Mouse (Mus musculus): Measurements from ENCODE around the gene Slc17a2. TPM values are rescaled to one million over a fixed set of nuclear protein-coding genes. Genes with fewer than 3 reads are reported as not detected.
"Not testable (repeated sequence)": the region's sequence is repeated elsewhere in the genome, so short reads cannot be mapped to it uniquely, and the experiment has no call there.

Gene Slc17a2
- total and polyA plus RNA-seq, 2 experiments from 2014 or later = 0.10 TPM; not detected in 1

GRCm38 (mm10) chr13:23765172-23765513, 41.6 kb upstream of the Slc17a2 start:
- WGBS = 84% methylated on average over 1 of the region's 1 CpGs
- no peaks in the 10 kb centered on the region for H3K9me3 ChIP-seq (ENCODE audit: low read length)
- H3K4me3 ChIP-seq (ENCODE audit: low read length) = no peak overlapping the region
- no peak overlapping the region for H3K4me2 ChIP-seq (ENCODE audit: low read depth, low read length)
- no peaks in the 10 kb centered on the region for H3K27me3 ChIP-seq (ENCODE audit: insufficient read depth, low read length)
- no peak overlapping the region for H3K27ac ChIP-seq
- H3K9ac ChIP-seq (replicated peaks; ENCODE audit: low read length) = no peak overlapping the region
- peaks cover 6% of the 10 kb centered on the region for H3K4me1 ChIP-seq (ENCODE audit: insufficient read depth, low read length)
- TF ChIP-seq CTCF (IDR thresholded peaks at IDR 0.05; ENCODE audit: low read depth) = no peak
- ATAC-seq (no peak), DNase-seq (ENCODE audit: low spot score) (no peak)
- no peaks in the 10 kb centered on the region for H3K36me3 ChIP-seq (ENCODE audit: insufficient read depth, low read length)

- Histone ChIP-seq H3K4me3 (ENCODE audit: low read length) (no peak overlapping the region), H3K9ac (replicated peaks; ENCODE audit: low read length) (no peak overlapping the region), H3K4me2 (ENCODE audit: low read depth, low read length) (no peak overlapping the region), H3K36me3 (ENCODE audit: insufficient read depth, low read length) (no peaks in the 10 kb centered on the region), H3K27me3 (ENCODE audit: insufficient read depth, low read length) (no peaks in the 10 kb centered on the region), H3K27ac (no peak overlapping the region), H3K4me1 (ENCODE audit: insufficient read depth, low read length) (peaks cover 6% of the 10 kb centered on the region), H3K9me3 (ENCODE audit: low read length) (no peaks in the 10 kb centered on the region)
- DNase-seq (ENCODE audit: low spot score) = no peak
- no peak for TF ChIP-seq CTCF (IDR thresholded peaks at IDR 0.05; ENCODE audit: low read depth)
- no peak for ATAC-seq
These were observed 40.0 kb upstream of the Slc17a2 start for GRCm38 (mm10) chr13:23766772-23767171.

GRCm38 (mm10) chr13:23768834-23769397, 37.9 kb upstream of the Slc17a2 start:
- no peak overlapping the region for H3K27ac ChIP-seq
- WGBS = 60% methylated on average over 5 of the region's 5 CpGs

GRCm38 (mm10) chr13:23769613-23770012, 37.2 kb upstream of the Slc17a2 start, which contains the start of gene Trim38:
Gene Trim38 (plus strand): TSS chr13:23769913.
- 94% methylated on average over 2 of the region's 2 CpGs for WGBS
- not testable (repeated sequence) for H3K4me3 ChIP-seq (ENCODE audit: low read length); ATAC-seq; H3K4me1 ChIP-seq (ENCODE audit: insufficient read depth, low read length); H3K27me3 ChIP-seq (ENCODE audit: insufficient read depth, low read length); H3K9ac ChIP-seq (replicated peaks; ENCODE audit: low read length); H3K9me3 ChIP-seq (ENCODE audit: low read length); H3K27ac ChIP-seq; H3K36me3 ChIP-seq (ENCODE audit: insufficient read depth, low read length); H3K4me2 ChIP-seq (ENCODE audit: low read depth, low read length); DNase-seq (ENCODE audit: low spot score)

More at GRCm38 (mm10) chr13:23768834-23769397, 37.9 kb upstream of the Slc17a2 start:
- Histone ChIP-seq H3K36me3 (ENCODE audit: insufficient read depth, low read length) (no peaks in the 10 kb centered on the region), H3K9ac (replicated peaks; ENCODE audit: low read length) (no peak overlapping the region), H3K4me3 (ENCODE audit: low read length) (no peak overlapping the region), H3K27me3 (ENCODE audit: insufficient read depth, low read length) (no peaks in the 10 kb centered on the region), H3K4me2 (ENCODE audit: low read depth, low read length) (no peak overlapping the region), H3K4me1 (ENCODE audit: insufficient read depth, low read length) (peaks cover 12% of the 10 kb centered on the region), H3K9me3 (ENCODE audit: low read length) (no peaks in the 10 kb centered on the region)
- ATAC-seq = no peak
- DNase-seq (ENCODE audit: low spot score) = no peak
- TF ChIP-seq CTCF (IDR thresholded peaks at IDR 0.05; ENCODE audit: low read depth) = no peak

GRCm38 (mm10) chr13:23772561-23773313, 34.1 kb upstream of the Slc17a2 start:
- Histone ChIP-seq H3K27ac (no peak overlapping the region), H3K36me3 (ENCODE audit: insufficient read depth, low read length) (no peaks in the 10 kb centered on the region), H3K4me1 (ENCODE audit: insufficient read depth, low read length) (peaks cover 6% of the 10 kb centered on the region; the same call in 1 of the 2 replicates), H3K4me3 (ENCODE audit: low read length) (peak overlapping the region; percentile 8; the same call in 1 of the 2 replicates), H3K27me3 (ENCODE audit: insufficient read depth, low read length) (no peaks in the 10 kb centered on the region), H3K9ac (replicated peaks; ENCODE audit: low read length) (no peak overlapping the region), H3K4me2 (ENCODE audit: low read depth, low read length) (peak overlapping the region; percentile 47), H3K9me3 (ENCODE audit: low read length) (no peaks in the 10 kb centered on the region)
- DNase-seq (ENCODE audit: low spot score) = peak; percentile 67
- TF ChIP-seq CTCF (IDR thresholded peaks at IDR 0.05; ENCODE audit: low read depth) = no peak
- 27% methylated on average over 21 of the region's 21 CpGs for WGBS
- peak; percentile 87 for ATAC-seq

GRCm38 (mm10) chr13:23778339-23778738, 28.5 kb upstream of the Slc17a2 start:
- no peaks in the 10 kb centered on the region for H3K4me1 ChIP-seq (ENCODE audit: insufficient read depth, low read length)
- DNase-seq (ENCODE audit: low spot score) (no peak), ATAC-seq (no peak)
- no peak overlapping the region for H3K9ac ChIP-seq (replicated peaks; ENCODE audit: low read length)
- 96% methylated on average over 7 of the region's 7 CpGs for WGBS
- no peak overlapping the region for H3K4me2 ChIP-seq (ENCODE audit: low read depth, low read length)
- H3K27ac ChIP-seq = no peak overlapping the region
- H3K27me3 ChIP-seq (ENCODE audit: insufficient read depth, low read length) = no peaks in the 10 kb centered on the region
- H3K36me3 ChIP-seq (ENCODE audit: insufficient read depth, low read length) = no peaks in the 10 kb centered on the region
- TF ChIP-seq CTCF (IDR thresholded peaks at IDR 0.05; ENCODE audit: low read depth) = no peak
- no peak overlapping the region for H3K4me3 ChIP-seq (ENCODE audit: low read length)
- H3K9me3 ChIP-seq (ENCODE audit: low read length) = no peaks in the 10 kb centered on the region

GRCm38 (mm10) chr13:23779025-23779424, 27.8 kb upstream of the Slc17a2 start:
- Histone ChIP-seq H3K4me1 (ENCODE audit: insufficient read depth, low read length) (no peaks in the 10 kb centered on the region), H3K4me3 (ENCODE audit: low read length) (no peak overlapping the region), H3K27me3 (ENCODE audit: insufficient read depth, low read length) (no peaks in the 10 kb centered on the region), H3K27ac (no peak overlapping the region), H3K4me2 (ENCODE audit: low read depth, low read length) (no peak overlapping the region), H3K9me3 (ENCODE audit: low read length) (no peaks in the 10 kb centered on the region), H3K36me3 (ENCODE audit: insufficient read depth, low read length) (no peaks in the 10 kb centered on the region), H3K9ac (replicated peaks; ENCODE audit: low read length) (no peak overlapping the region)
- no peak for DNase-seq (ENCODE audit: low spot score)
- no peak for TF ChIP-seq CTCF (IDR thresholded peaks at IDR 0.05; ENCODE audit: low read depth)
- 89% methylated on average over 4 of the region's 4 CpGs for WGBS
- ATAC-seq = no peak
